Mouse (Mus musculus): ENCODE results near the gene Lgals1. TPM values are rescaled to one million over a fixed set of nuclear protein-coding genes. Genes with fewer than 3 reads are reported as not detected.
A peak's percentile ranks its signal among the peaks of the same experiment; 100 is the strongest.

Lgals1 gene
- polyA plus RNA-seq, 1 experiment: 251 TPM

- DNase-seq: no peak
- TF ChIP-seq POLR2A (IDR thresholded peaks at IDR 0.05; ENCODE audit: borderline replicate concordance, extremely low read depth, low read depth, low read length): no peak
- TF ChIP-seq CTCF (IDR thresholded peaks at IDR 0.05; ENCODE audit: insufficient read depth, low read length): no peak
- WGBS: 95% methylated on average over 23 of the region's 23 CpGs
- Histone ChIP-seq H3K4me3 (replicated peaks; ENCODE audit: extremely low read depth, low read depth, low read length) (no peak overlapping the region), H3K4me1 (ENCODE audit: control insufficient read depth, insufficient read depth, low read length) (no peaks in the 10 kb centered on the region; the same call in 1 of the 2 replicates)
Measured at GRCm38 (mm10) chr15:78918126-78918525, 8.4 kb upstream of the Lgals1 start.

GRCm38 (mm10) chr15:78919914-78920313 is 6.6 kb upstream of the Lgals1 start:
- H3K4me3 ChIP-seq (replicated peaks; ENCODE audit: extremely low read depth, low read depth, low read length): no peak overlapping the region
- no peaks in the 10 kb centered on the region for H3K4me1 ChIP-seq (ENCODE audit: control insufficient read depth, insufficient read depth, low read length)
- 79% methylated on average over 12 of the region's 12 CpGs for WGBS
- DNase-seq: no peak
- TF ChIP-seq POLR2A (IDR thresholded peaks at IDR 0.05; ENCODE audit: borderline replicate concordance, extremely low read depth, low read depth, low read length) (no peak), CTCF (IDR thresholded peaks at IDR 0.05; ENCODE audit: insufficient read depth, low read length) (no peak)

GRCm38 (mm10) chr15:78922700-78923099 is 3.8 kb upstream of the Lgals1 start:
- H3K4me1 ChIP-seq (ENCODE audit: control insufficient read depth, insufficient read depth, low read length): peaks cover 5% of the 10 kb centered on the region
- WGBS: 84% methylated on average over 7 of the region's 7 CpGs
- TF ChIP-seq CTCF (IDR thresholded peaks at IDR 0.05; ENCODE audit: insufficient read depth, low read length) (no peak), POLR2A (IDR thresholded peaks at IDR 0.05; ENCODE audit: borderline replicate concordance, extremely low read depth, low read depth, low read length) (no peak)
- no peak for DNase-seq
- no peak overlapping the region for H3K4me3 ChIP-seq (replicated peaks; ENCODE audit: extremely low read depth, low read depth, low read length)

GRCm38 (mm10) chr15:78923585-78923984 is 2.9 kb upstream of the Lgals1 start:
- WGBS: 65% methylated on average over 6 of the region's 6 CpGs
- peaks cover 6% of the 10 kb centered on the region for H3K4me1 ChIP-seq (ENCODE audit: control insufficient read depth, insufficient read depth, low read length)
- TF ChIP-seq CTCF (IDR thresholded peaks at IDR 0.05; ENCODE audit: insufficient read depth, low read length) (no peak), POLR2A (IDR thresholded peaks at IDR 0.05; ENCODE audit: borderline replicate concordance, extremely low read depth, low read depth, low read length) (no peak)
- no peak for DNase-seq
- no peak overlapping the region for H3K4me3 ChIP-seq (replicated peaks; ENCODE audit: extremely low read depth, low read depth, low read length)

- no peak for DNase-seq
- H3K4me3 ChIP-seq (replicated peaks; ENCODE audit: extremely low read depth, low read depth, low read length): no peak overlapping the region
- TF ChIP-seq CTCF (IDR thresholded peaks at IDR 0.05; ENCODE audit: insufficient read depth, low read length) (no peak), POLR2A (IDR thresholded peaks at IDR 0.05; ENCODE audit: borderline replicate concordance, extremely low read depth, low read depth, low read length) (no peak)
- WGBS: 30% methylated on average over 8 of the region's 8 CpGs
- peaks cover 6% of the 10 kb centered on the region for H3K4me1 ChIP-seq (ENCODE audit: control insufficient read depth, insufficient read depth, low read length)
Measured at GRCm38 (mm10) chr15:78925129-78925528, 1.4 kb upstream of the Lgals1 start.

GRCm38 (mm10) chr15:78927021-78927787 is 679 bp downstream of the Lgals1 start:
- peak; percentile 17 for DNase-seq
- Histone ChIP-seq H3K4me1 (ENCODE audit: control insufficient read depth, insufficient read depth, low read length) (peaks cover 6% of the 10 kb centered on the region), H3K4me3 (replicated peaks; ENCODE audit: extremely low read depth, low read depth, low read length) (peak overlapping the region; percentile 72)
- WGBS: 28% methylated on average over 15 of the region's 15 CpGs
- TF ChIP-seq POLR2A (IDR thresholded peaks at IDR 0.05; ENCODE audit: borderline replicate concordance, extremely low read depth, low read depth, low read length) (no peak), CTCF (IDR thresholded peaks at IDR 0.05; ENCODE audit: insufficient read depth, low read length) (no peak)

- WGBS: under 1% methylated on average over 33 of the region's 35 CpGs
- Histone ChIP-seq H3K4me3 (replicated peaks; ENCODE audit: extremely low read depth, low read depth, low read length) (peak overlapping the region; percentile 65), H3K4me1 (ENCODE audit: control insufficient read depth, insufficient read depth, low read length) (peaks cover 6% of the 10 kb centered on the region)
- DNase-seq: peak; percentile 50
- TF ChIP-seq CTCF (IDR thresholded peaks at IDR 0.05; ENCODE audit: insufficient read depth, low read length) (no peak), POLR2A (IDR thresholded peaks at IDR 0.05; ENCODE audit: borderline replicate concordance, extremely low read depth, low read depth, low read length) (peak; percentile 52; the same call in 1 of the 2 replicates)
Measured at GRCm38 (mm10) chr15:78927788-78928457, 1.4 kb downstream of the Lgals1 start.

GRCm38 (mm10) chr15:78928539-78928938 is 2.0 kb downstream of the Lgals1 start:
- WGBS: 43% methylated on average over 8 of the region's 8 CpGs
- peaks cover 6% of the 10 kb centered on the region for H3K4me1 ChIP-seq (ENCODE audit: control insufficient read depth, insufficient read depth, low read length)
- H3K4me3 ChIP-seq (replicated peaks; ENCODE audit: extremely low read depth, low read depth, low read length): no peak overlapping the region
- DNase-seq: no peak
- TF ChIP-seq POLR2A (IDR thresholded peaks at IDR 0.05; ENCODE audit: borderline replicate concordance, extremely low read depth, low read depth, low read length): no peak
- TF ChIP-seq CTCF (IDR thresholded peaks at IDR 0.05; ENCODE audit: insufficient read depth, low read length): no peak

GRCm38 (mm10) chr15:78930192-78930706 is 3.7 kb downstream of the Lgals1 start:
- no peak for DNase-seq
- Histone ChIP-seq H3K4me3 (replicated peaks; ENCODE audit: extremely low read depth, low read depth, low read length) (no peak overlapping the region), H3K4me1 (ENCODE audit: control insufficient read depth, insufficient read depth, low read length) (peaks cover 6% of the 10 kb centered on the region)
- WGBS: 92% methylated on average over 6 of the region's 6 CpGs
- TF ChIP-seq POLR2A (IDR thresholded peaks at IDR 0.05; ENCODE audit: borderline replicate concordance, extremely low read depth, low read depth, low read length): no peak
- no peak for TF ChIP-seq CTCF (IDR thresholded peaks at IDR 0.05; ENCODE audit: insufficient read depth, low read length)
